Comparison of ENCODE assay signal across 9 mouse cellular contexts in genomic region chr16:24809811-24810210, GRCm38 (mm10).
"Had no signal": no experiment of that assay in that cellular context is flagged by ENCODE, and none has a peak within 500 bp of the region (broad histone marks: within the 10 kb centered on the region; RNA-seq: fewer than 3 reads in every experiment).

No protein-coding gene starts in this region.

- H3K36me3 ChIP-seq: limb, embryonic 13.5 days; midbrain, embryonic 13.5 days had no signal

- DNase-seq: kidney, postnatal 10 days; left cerebral cortex, postnatal 4 days; lung, adult 18-20 months; thymus, adult 18-20 months; thymus, postnatal 25 days had no signal

- H3K4me2 ChIP-seq: limb, embryonic 13.5 days; midbrain, embryonic 13.5 days had no signal

- H3K9ac ChIP-seq: limb, embryonic 13.5 days; liver, embryonic 14.5 days; midbrain, embryonic 13.5 days had no signal

- H3K4me1 ChIP-seq: limb, embryonic 13.5 days; midbrain, embryonic 13.5 days had no signal

- ATAC-seq: midbrain, embryonic 13.5 days had no signal

- H3K27ac ChIP-seq: limb, embryonic 13.5 days; liver, embryonic 14.5 days; midbrain, embryonic 13.5 days; stomach, postnatal 0 days had no signal

- H3K4me3 ChIP-seq: limb, embryonic 13.5 days; midbrain, embryonic 13.5 days had no signal

- H3K9me3 ChIP-seq: limb, embryonic 13.5 days; midbrain, embryonic 13.5 days had no signal

- H3K27me3 ChIP-seq: limb, embryonic 13.5 days; midbrain, embryonic 13.5 days had no signal
